Mouse (Mus musculus) small intestine, adult 2 months (tissue): Measurements from ENCODE around the gene Zswim1.

ENCODE experiments used
- CTCF ChIP-seq: fragments of 200-500 bp; IDR thresholded peaks from 2 replicates; pipeline ENCODE4 v1.5.1; 2012; ENCODE audit warnings: low read depth, mild to moderate bottlenecking, control low read depth, inconsistent platforms, low read length, moderate library complexity, mixed read lengths; ENCODE audit not compliant: insufficient replicate concordance, insufficient read length; ENCODE audit errors: extremely low read depth
- POLR2A ChIP-seq: fragments of 200-500 bp; IDR thresholded peaks from 2 replicates; pipeline ENCODE4 v1.6.1; 2012; ENCODE audit warnings: low read depth, mild to moderate bottlenecking, control low read depth, inconsistent platforms, low read length, moderate library complexity

GRCm38 (mm10) chr2:164835164-164835563 lies 12.7 kb downstream of the Zswim1 start:
- TF ChIP-seq CTCF (no peak), POLR2A (no peak)
